Mouse (Mus musculus): ENCODE results near the gene Git2. TPM values are rescaled to one million over a fixed set of nuclear protein-coding genes. Genes with fewer than 3 reads are reported as not detected.

The Git2 gene
- total and polyA plus RNA-seq, 3 experiments: 24.0 to 71.7 (median 64.9) TPM

DNA sequence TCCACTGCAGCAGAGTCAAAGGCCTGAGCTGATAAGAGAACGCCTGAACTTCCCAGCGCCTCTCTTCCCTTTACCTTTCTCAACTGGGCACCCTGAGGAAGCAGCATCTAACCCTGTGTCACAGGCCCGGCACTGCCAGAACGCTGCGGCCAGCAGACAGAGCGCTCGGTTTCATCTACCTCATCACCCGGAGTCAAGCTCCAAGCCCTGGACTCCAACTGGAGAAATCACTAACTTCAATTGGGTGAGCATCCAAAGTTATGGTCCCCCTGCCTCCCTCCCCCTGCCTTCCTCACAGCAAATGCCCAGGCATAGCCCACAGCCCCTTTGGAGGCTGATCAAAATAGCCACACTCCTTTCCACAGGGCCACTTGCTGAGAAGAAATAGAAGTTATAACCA lies 8.6 kb downstream of the Git2 start:
- DNase-seq (ENCODE audit: low read depth, low spot score): no peak
- TF ChIP-seq E2F4 (IDR thresholded peaks at IDR 0.05; ENCODE audit: borderline replicate concordance, low read depth, low read length): no peak
- no peak for TF ChIP-seq MAX (IDR thresholded peaks at IDR 0.05; ENCODE audit: low read length)
- peaks cover 2 to 14% of the 10 kb centered on the region in 2 experiments; a peak in 2 of 4 replicates for H3K36me3 ChIP-seq (ENCODE audit: control insufficient read depth in 1 of 2, insufficient read depth in 2 of 2, low read length in 2 of 2)
- no peak overlapping the region for H3K4me3 ChIP-seq (ENCODE audit: control insufficient read depth in 1 of 2, insufficient read depth in 1 of 2, low read depth in 2 of 2, low read length in 2 of 2)
- peaks cover 39% of the 10 kb centered on the region for H3K79me2 ChIP-seq (ENCODE audit: control insufficient read depth, insufficient read depth, low read length, poor library complexity)
- H3K9me3 ChIP-seq (replicated peaks; ENCODE audit: insufficient read depth, low read length): no peaks in the 10 kb centered on the region
- H3K27ac ChIP-seq (ENCODE audit: control insufficient read depth, low read depth, low read length): no peak overlapping the region
- H3K9ac ChIP-seq (ENCODE audit: control insufficient read depth, low read depth, low read length, poor library complexity, severe bottlenecking): no peak overlapping the region
- no peaks in the 10 kb centered on the region for H3K27me3 ChIP-seq (ENCODE audit: control insufficient read depth in 1 of 2, insufficient read depth in 2 of 2, low read length in 2 of 2)
- H3K4me1 ChIP-seq (ENCODE audit: control insufficient read depth in 1 of 2, insufficient read depth in 2 of 2, low read length in 2 of 2): peaks cover 0 to 5% of the 10 kb centered on the region in 2 experiments; a peak in 1 of 4 replicates

DNA sequence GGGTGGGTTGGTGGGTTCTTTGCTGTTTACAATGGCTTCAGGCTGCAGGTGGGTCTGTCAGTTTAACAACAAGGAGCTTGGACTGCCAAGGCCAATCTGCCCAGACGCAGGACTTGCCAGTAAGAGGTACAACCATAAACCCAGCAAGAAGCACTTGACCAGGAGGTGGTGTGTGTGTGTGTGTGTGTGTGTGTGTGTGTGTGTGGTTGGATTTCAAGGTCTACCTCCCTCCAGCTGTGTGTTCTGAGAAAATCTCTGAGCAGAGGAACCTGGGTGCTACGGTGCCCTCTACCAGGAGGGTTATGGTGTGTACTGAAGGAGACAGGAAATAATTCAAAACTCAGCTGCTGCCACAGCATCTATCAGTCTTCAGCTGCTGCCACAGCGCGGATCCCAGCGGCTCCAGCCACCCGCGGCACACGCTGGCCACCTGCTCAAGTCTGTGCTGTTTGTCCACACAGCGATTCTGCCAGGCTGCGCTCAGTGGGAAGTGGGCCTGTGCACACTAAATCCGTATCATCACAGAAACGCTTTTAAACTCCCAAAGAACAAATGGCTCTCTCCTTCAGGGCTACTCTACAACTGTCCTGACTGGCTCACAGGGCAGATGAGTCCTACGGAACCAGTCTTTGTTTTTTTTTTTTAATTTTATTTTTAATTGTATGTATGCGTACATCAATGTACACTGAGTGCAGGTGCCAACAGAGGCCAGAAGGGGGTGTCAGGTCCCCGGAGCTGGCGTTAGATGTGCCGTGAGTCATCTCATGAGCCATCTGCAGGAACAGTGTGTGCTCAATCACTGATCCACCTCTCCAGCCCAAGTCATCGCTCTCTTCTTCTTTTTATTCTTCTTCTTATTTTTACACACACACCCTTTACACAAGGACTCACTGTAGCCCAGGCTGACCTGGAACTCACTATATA lies 10.2 kb downstream of the Git2 start:
- Histone ChIP-seq H3K79me2 (ENCODE audit: control insufficient read depth, insufficient read depth, low read length, poor library complexity) (peaks cover 23% of the 10 kb centered on the region), H3K4me1 (ENCODE audit: control insufficient read depth in 1 of 2, insufficient read depth in 2 of 2, low read length in 2 of 2) (no peaks in the 10 kb centered on the region), H3K9me3 (replicated peaks; ENCODE audit: insufficient read depth, low read length) (no peaks in the 10 kb centered on the region), H3K27ac (ENCODE audit: control insufficient read depth, low read depth, low read length) (no peak overlapping the region), H3K36me3 (ENCODE audit: control insufficient read depth in 1 of 2, insufficient read depth in 2 of 2, low read length in 2 of 2) (peaks cover 0 to 20% of the 10 kb centered on the region in 2 experiments; a peak in 2 of 4 replicates), H3K9ac (ENCODE audit: control insufficient read depth, low read depth, low read length, poor library complexity, severe bottlenecking) (no peak overlapping the region), H3K4me3 (ENCODE audit: control insufficient read depth in 1 of 2, insufficient read depth in 1 of 2, low read depth in 2 of 2, low read length in 2 of 2) (no peak overlapping the region), H3K27me3 (ENCODE audit: control insufficient read depth in 1 of 2, insufficient read depth in 2 of 2, low read length in 2 of 2) (no peaks in the 10 kb centered on the region)
- no peak for TF ChIP-seq MAX (IDR thresholded peaks at IDR 0.05; ENCODE audit: low read length)
- TF ChIP-seq POLR2A (IDR thresholded peaks at IDR 0.05; ENCODE audit: control insufficient read depth in 1 of 2, insufficient read depth in 1 of 2, low read depth in 1 of 2, low read length in 2 of 2, poor library complexity in 1 of 2): no peak
- TF ChIP-seq CTCF (IDR thresholded peaks at IDR 0.05 in 2 of 3, conservative IDR thresholded peaks at IDR 0.05 in 1 of 3; ENCODE audit: control insufficient read depth in 1 of 3, insufficient read depth in 1 of 3, low read depth in 2 of 3, low read length in 3 of 3, poor library complexity in 1 of 3, severe bottlenecking in 1 of 3): peak; percentile 23 to 46 (median 46); a peak in 5 of 6 replicates
- peak; percentile 48 for TF ChIP-seq SMC3 (IDR thresholded peaks at IDR 0.05; ENCODE audit: low read depth, low read length)
- TF ChIP-seq RAD21 (IDR thresholded peaks at IDR 0.05; ENCODE audit: low read depth, low read length): peak; percentile 37
- no peak for TF ChIP-seq USF2 (IDR thresholded peaks at IDR 0.05; ENCODE audit: borderline replicate concordance in 1 of 2, insufficient read depth in 1 of 2, low read depth in 1 of 2, low read length in 2 of 2)
- TF ChIP-seq USF1 (IDR thresholded peaks at IDR 0.05; ENCODE audit: low read depth, low read length): no peak
- DNase-seq (ENCODE audit: low read depth, low spot score): peak; percentile 55

DNA sequence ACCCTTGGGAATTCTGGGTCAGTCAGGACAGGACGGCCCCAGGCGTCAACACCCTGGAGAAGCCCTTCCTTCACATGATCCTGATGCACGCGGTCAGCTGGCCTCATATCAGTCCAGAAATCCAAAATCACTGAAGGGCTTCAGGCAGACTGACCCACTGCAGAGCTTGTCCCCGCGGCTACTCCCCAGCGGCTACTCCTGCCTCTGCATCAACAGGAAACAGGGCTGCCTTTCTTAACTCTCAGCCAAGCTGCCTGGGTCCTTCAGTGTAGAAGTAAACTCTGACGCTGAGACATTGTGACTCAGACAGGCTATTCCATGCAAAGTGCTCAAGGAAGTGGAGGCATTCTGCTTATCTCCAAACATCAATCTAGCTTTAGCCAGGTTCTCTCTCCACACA lies 13.3 kb downstream of the Git2 start:
- Histone ChIP-seq H3K9ac (ENCODE audit: control insufficient read depth, low read depth, low read length, poor library complexity, severe bottlenecking) (no peak overlapping the region), H3K4me1 (ENCODE audit: control insufficient read depth in 1 of 2, insufficient read depth in 2 of 2, low read length in 2 of 2) (no peaks in the 10 kb centered on the region), H3K36me3 (ENCODE audit: control insufficient read depth in 1 of 2, insufficient read depth in 2 of 2, low read length in 2 of 2) (peaks cover 0 to 20% of the 10 kb centered on the region in 2 experiments; a peak in 2 of 4 replicates), H3K4me3 (ENCODE audit: control insufficient read depth in 1 of 2, insufficient read depth in 1 of 2, low read depth in 2 of 2, low read length in 2 of 2) (no peak overlapping the region), H3K27ac (ENCODE audit: control insufficient read depth, low read depth, low read length) (no peak overlapping the region), H3K79me2 (ENCODE audit: control insufficient read depth, insufficient read depth, low read length, poor library complexity) (peaks cover 2% of the 10 kb centered on the region; the same call in 1 of the 2 replicates), H3K27me3 (ENCODE audit: control insufficient read depth in 1 of 2, insufficient read depth in 2 of 2, low read length in 2 of 2) (no peaks in the 10 kb centered on the region), H3K9me3 (replicated peaks; ENCODE audit: insufficient read depth, low read length) (no peaks in the 10 kb centered on the region)
- DNase-seq (ENCODE audit: low read depth, low spot score): no peak
- no peak for TF ChIP-seq EP300 (IDR thresholded peaks at IDR 0.05; ENCODE audit: low read depth in 1 of 2, low read length in 2 of 2)
- TF ChIP-seq KAT2A (conservative IDR thresholded peaks at IDR 0.05; ENCODE audit: low read depth, low read length): no peak
- no peak for TF ChIP-seq CHD2 (IDR thresholded peaks at IDR 0.05; ENCODE audit: low read length)
- TF ChIP-seq MYB (IDR thresholded peaks at IDR 0.05; ENCODE audit: low read depth, low read length): no peak
- no peak for TF ChIP-seq ZKSCAN1 (IDR thresholded peaks at IDR 0.05; ENCODE audit: low read depth, low read length)
- no peak for TF ChIP-seq USF1 (IDR thresholded peaks at IDR 0.05; ENCODE audit: low read depth, low read length)
- TF ChIP-seq SMC3 (IDR thresholded peaks at IDR 0.05; ENCODE audit: low read depth, low read length): no peak
- no peak for TF ChIP-seq POLR2AphosphoS5 (IDR thresholded peaks at IDR 0.05; ENCODE audit: borderline replicate concordance, low read depth, low read length)
- no peak for TF ChIP-seq TAL1 (IDR thresholded peaks at IDR 0.05; ENCODE audit: low read length)
- TF ChIP-seq ELF1 (IDR thresholded peaks at IDR 0.05; ENCODE audit: low read depth, low read length): no peak
- no peak for TF ChIP-seq MXI1 (IDR thresholded peaks at IDR 0.05; ENCODE audit: low read depth, low read length)
- no peak for TF ChIP-seq ZNF384 (IDR thresholded peaks at IDR 0.05; ENCODE audit: low read depth, low read length)
- no peak for TF ChIP-seq UBTF (IDR thresholded peaks at IDR 0.05; ENCODE audit: borderline replicate concordance, insufficient read depth, low read depth, low read length)
- no peak for TF ChIP-seq HCFC1 (IDR thresholded peaks at IDR 0.05; ENCODE audit: low read depth, low read length)
- no peak for TF ChIP-seq CTCF (IDR thresholded peaks at IDR 0.05 in 2 of 3, conservative IDR thresholded peaks at IDR 0.05 in 1 of 3; ENCODE audit: control insufficient read depth in 1 of 3, insufficient read depth in 1 of 3, low read depth in 2 of 3, low read length in 3 of 3, poor library complexity in 1 of 3, severe bottlenecking in 1 of 3)
- TF ChIP-seq POLR2AphosphoS2 (IDR thresholded peaks at IDR 0.05; ENCODE audit: low read length): no peak
- no peak for TF ChIP-seq ZC3H11A (IDR thresholded peaks at IDR 0.05; ENCODE audit: low read depth, low read length)
- no peak for TF ChIP-seq NELFE (IDR thresholded peaks at IDR 0.05; ENCODE audit: low read depth, low read length)
